Mouse (Mus musculus) T-cell, adult 2 months (primary cell): ENCODE measurements around the gene Vmn1r204.
"Not testable (repeated sequence)": the region's sequence is repeated elsewhere in the genome, so short reads cannot be mapped to it uniquely, and the experiment has no call there.

Experiments
- DNase-seq: peaks from one replicate; pipeline ENCODE4 v3.0.0; 2022; ENCODE audit warnings: low spot score

Gene Vmn1r204

GRCm38 (mm10) chr13:22552898-22553297 lies at the start of gene Vmn1r204:
Gene Vmn1r204, plus strand, starts transcription at chr13:22553198.
- not testable (repeated sequence) for DNase-seq

- no peak for DNase-seq
Measured at GRCm38 (mm10) chr13:22505281-22505680, 47.7 kb upstream of the Vmn1r204 start, which contains the start of gene Vmn1r202. Gene Vmn1r202, minus strand, starts transcription at chr13:22505381.

- DNase-seq, result no peak
Measured at GRCm38 (mm10) chr13:22517814-22518213, 35.2 kb upstream of the Vmn1r204 start, which contains the start of gene Vmn1r203. Gene Vmn1r203, plus strand, starts transcription at chr13:22518114.

GRCm38 (mm10) chr13:22574911-22575310 lies 21.9 kb downstream of the Vmn1r204 start:
- not testable (repeated sequence) for DNase-seq

GRCm38 (mm10) chr13:22583336-22583735 lies 30.3 kb downstream of the Vmn1r204 start:
- DNase-seq, result not testable (repeated sequence)

- no peak for DNase-seq
Measured at GRCm38 (mm10) chr13:22592900-22593299, 39.9 kb downstream of the Vmn1r204 start, which contains the start of gene Vmn1r205. Gene Vmn1r205, minus strand, starts transcription at chr13:22593000.
